Mouse (Mus musculus): ENCODE data around the gene Nfasc.

DNA sequence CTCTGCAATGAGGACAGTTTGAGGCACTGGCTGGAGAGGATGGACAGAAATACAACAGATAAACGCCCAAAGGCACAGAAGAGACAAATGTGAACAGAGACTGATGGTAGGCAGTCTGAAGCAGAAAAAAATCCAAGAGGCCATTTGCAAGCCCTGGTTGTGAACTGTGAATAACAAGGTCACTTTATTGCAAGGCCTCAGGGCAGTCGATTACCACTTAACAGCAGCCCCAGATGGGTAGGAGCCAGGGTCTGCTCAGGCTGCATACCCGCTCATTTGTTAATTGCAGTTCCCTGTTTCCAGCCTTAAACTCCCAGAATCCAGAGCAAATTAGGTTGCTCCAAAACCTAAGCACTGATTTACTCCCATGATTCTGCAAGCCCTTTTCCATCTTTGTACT is 52.4 kb downstream of the Nfasc start:
- TF ChIP-seq ZMIZ1 (IDR thresholded peaks at IDR 0.05; ENCODE audit: low read depth, low read length) (no peak), SMC3 (IDR thresholded peaks at IDR 0.05; ENCODE audit: low read depth, low read length) (no peak), MAFK (IDR thresholded peaks at IDR 0.05; ENCODE audit: insufficient replicate concordance, low read length) (no peak), POLR2A (IDR thresholded peaks at IDR 0.05; ENCODE audit: low read depth, low read length) (no peak)
